Mouse (Mus musculus) macrophage (primary cell): Measurements from ENCODE around the gene Rhbdl3. TPM values are rescaled to one million over a fixed set of nuclear protein-coding genes. Genes with fewer than 3 reads are reported as not detected.
"Not testable (repeated sequence)": the region's sequence is repeated elsewhere in the genome, so short reads cannot be mapped to it uniquely, and the experiment has no call there.

Source experiments
- H3K27ac ChIP-seq: fragments of 350-480 bp; formaldehyde crosslinking; 2 replicates; pipeline ENCODE4 v1.9.0; 2021
- H3K36me3 ChIP-seq: fragments of 350-480 bp; formaldehyde crosslinking; 2 replicates; pipeline ENCODE4 v1.9.0; 2021; ENCODE audit errors: inconsistent target
- H3K4me3 ChIP-seq: fragments of 350-480 bp; formaldehyde crosslinking; 2 replicates; pipeline ENCODE4 v1.9.0; 2021; ENCODE audit errors: inconsistent target
- H3K79me2 ChIP-seq: fragments of 350-480 bp; formaldehyde crosslinking; 2 replicates; pipeline ENCODE4 v1.9.0; 2021; ENCODE audit errors: inconsistent target
- WGBS: methylation state at CpG from one replicate; pipeline ENCODE4 v1.1.7; 2026; ENCODE audit warnings: inconsistent platforms; ENCODE audit not compliant: missing documents; 5-methylcytosine and 5-hydroxymethylcytosine counted together
- polyA plus RNA-seq: library from polyadenylated mRNA; stranded (reverse); fragments of 250-400 nt; gene quantifications from 3 replicates; pipeline ENCODE4 v1.2.4, GENCODE M21; 2018; ENCODE audit warnings: inconsistent platforms

Gene Rhbdl3
- polyA plus RNA-seq, 1 experiment from 2014 or later, result 0.03 TPM

DNA sequence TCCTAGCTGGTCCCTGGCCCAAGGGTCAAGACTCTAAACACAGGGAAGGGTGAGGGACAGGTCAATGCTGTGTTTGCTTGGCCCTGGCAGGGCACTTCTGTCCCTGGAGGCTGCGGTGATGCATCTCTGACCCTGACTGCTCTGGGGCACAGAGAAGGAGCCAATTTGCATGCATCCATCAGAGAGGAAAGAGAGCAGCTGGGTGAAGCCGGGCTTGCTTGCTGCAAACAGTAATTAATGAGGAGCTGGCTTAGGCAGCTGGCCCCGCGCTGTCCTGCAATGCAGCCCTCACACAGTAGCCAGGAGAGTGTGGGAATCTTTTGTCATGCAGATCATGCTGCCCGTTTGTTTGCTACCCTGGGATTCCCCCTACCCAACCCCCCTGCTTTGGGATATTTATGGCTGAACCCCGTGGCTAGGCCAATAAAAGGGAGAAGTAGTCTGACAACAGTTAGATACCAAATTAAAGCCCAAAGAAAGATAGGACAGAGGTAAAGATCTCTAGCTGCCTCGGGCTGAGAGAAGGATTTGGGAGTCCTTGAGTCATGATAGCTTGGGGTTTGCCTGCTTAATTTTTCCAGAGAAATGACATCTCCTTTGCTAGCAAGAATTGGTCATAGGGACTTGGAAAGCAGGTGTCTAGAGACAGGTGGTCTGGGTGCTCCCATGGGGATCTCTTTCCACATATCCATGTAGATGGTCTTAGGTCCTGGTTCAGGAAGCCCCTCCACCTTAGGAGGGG, 35.1 kb downstream of the Rhbdl3 start:
- Histone ChIP-seq H3K36me3 (no peaks in the 10 kb centered on the region), H3K79me2 (no peaks in the 10 kb centered on the region), H3K4me3 (no peak overlapping the region), H3K27ac (no peak overlapping the region)
- 43% methylated on average over 7 of the region's 7 CpGs for WGBS

DNA sequence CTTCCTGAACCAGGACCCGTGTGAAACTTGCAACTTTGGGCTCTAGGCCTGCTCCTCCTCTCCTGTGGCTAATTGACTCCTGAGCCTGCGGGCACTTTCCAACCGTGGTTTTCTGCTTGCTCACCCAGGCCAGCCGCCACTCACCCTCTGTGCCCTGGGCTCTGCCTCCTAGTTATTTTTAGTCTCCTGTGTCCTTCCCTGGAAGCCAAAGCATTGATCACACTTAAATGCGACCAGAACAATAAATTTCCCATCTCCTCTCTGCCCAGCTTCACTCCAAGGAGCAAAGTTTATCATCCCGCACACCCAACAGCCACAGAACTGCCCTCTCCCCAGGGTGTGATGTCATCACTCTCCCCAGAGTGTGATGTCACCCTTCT, 35.6 kb downstream of the Rhbdl3 start:
- 36% methylated on average over 6 of the region's 6 CpGs for WGBS
- Histone ChIP-seq H3K79me2 (no peaks in the 10 kb centered on the region), H3K36me3 (no peaks in the 10 kb centered on the region), H3K4me3 (no peak overlapping the region), H3K27ac (no peak overlapping the region)

DNA sequence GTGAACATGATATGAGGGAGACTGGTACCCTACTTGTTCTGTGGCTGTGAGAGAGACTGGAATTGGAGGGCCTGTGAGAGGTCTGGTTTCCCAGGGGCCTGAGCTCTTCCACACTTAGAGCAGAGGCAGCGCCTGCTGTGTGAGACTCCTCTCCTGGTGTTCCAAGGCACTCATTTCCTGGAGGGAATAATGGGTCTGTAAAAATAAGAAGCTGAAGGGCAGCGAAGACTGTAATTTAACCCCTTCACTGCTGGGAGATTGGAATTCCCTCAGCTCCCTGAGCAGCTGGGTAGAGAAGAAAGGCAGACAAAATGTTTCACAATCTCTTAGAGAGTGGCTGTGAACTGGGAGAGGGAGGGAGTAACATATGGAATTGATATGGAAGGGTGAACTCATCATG, 41.8 kb downstream of the Rhbdl3 start:
- no peak overlapping the region for H3K27ac ChIP-seq
- H3K79me2 ChIP-seq, result no peaks in the 10 kb centered on the region
- 83% methylated on average over 2 of the region's 2 CpGs for WGBS
- no peaks in the 10 kb centered on the region for H3K36me3 ChIP-seq
- no peak overlapping the region for H3K4me3 ChIP-seq

DNA sequence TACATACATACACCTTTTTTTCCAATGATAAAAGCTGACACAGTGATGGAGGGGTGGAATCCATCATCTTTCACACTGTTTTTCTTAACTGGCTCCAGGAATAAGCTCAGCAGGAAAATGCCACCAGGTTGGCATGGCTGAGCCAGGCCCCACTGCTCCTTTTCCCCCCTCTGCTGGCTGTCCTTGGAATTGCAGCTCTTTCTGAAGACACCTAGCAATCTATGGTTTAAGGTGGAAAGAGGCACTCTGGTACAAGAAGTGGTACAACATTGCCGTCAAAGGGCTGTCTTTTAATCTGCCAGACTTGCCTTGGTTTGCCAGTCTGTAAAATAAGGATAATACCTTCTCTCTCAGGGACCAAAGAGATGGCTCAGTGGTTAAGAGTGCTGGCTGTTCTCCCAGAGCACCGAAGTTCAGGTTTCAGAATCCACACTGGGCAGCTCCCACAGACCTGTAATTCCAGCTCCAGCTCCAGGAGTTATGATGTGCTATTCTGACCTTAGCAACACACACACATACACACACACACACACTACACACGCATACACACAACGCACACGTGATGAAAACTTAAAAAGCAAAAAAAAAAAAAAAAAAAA, 51.2 kb downstream of the Rhbdl3 start:
- 60% methylated on average over 5 of the region's 5 CpGs for WGBS
- H3K79me2 ChIP-seq, result no peaks in the 10 kb centered on the region

DNA sequence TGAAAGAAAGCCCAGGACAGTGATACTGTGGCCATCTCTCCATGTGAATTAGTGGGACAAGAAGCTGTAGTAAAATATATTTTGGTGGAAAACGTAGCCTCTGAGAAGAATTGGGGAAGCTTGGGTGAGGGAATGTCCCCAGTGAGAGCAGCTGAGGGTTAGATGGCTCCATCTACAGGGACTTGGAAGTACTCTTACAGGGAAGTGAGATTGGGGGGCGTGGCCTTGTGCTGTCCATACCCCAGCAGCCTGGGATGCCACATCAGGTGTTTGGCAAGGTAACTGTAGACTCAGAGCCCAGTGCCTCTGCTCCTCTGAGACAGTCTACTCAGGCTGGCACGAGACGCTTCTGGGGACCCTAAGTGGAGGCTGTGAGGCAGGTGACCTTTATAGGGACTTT, 54.1 kb downstream of the Rhbdl3 start:
- no peak overlapping the region for H3K4me3 ChIP-seq
- no peaks in the 10 kb centered on the region for H3K36me3 ChIP-seq
- 38% methylated on average over 4 of the region's 4 CpGs for WGBS
- H3K27ac ChIP-seq, result no peak overlapping the region
- no peaks in the 10 kb centered on the region for H3K79me2 ChIP-seq

More for the DNA sequence above, 51.2 kb downstream of the Rhbdl3 start:
- H3K4me3 ChIP-seq, result no peak overlapping the region
- no peaks in the 10 kb centered on the region for H3K36me3 ChIP-seq
- H3K27ac ChIP-seq, result no peak overlapping the region

- 94% methylated on average over 1 of the region's 1 CpGs for WGBS
- no peak overlapping the region for H3K4me3 ChIP-seq
- no peaks in the 10 kb centered on the region for H3K79me2 ChIP-seq
- H3K36me3 ChIP-seq, result peaks cover 47% of the 10 kb centered on the region
- H3K27ac ChIP-seq, result no peak overlapping the region
These were observed 68.2 kb downstream of the Rhbdl3 start for GRCm38 (mm10) chr11:80368949-80369348.

GRCm38 (mm10) chr11:80376651-80377050, 75.9 kb downstream of the Rhbdl3 start:
- peaks cover 28% of the 10 kb centered on the region; the same call in 1 of the 2 replicates for H3K36me3 ChIP-seq
- WGBS, result 81% methylated on average over 4 of the region's 4 CpGs
- H3K4me3 ChIP-seq, result no peak overlapping the region
- no peaks in the 10 kb centered on the region for H3K79me2 ChIP-seq
- no peak overlapping the region for H3K27ac ChIP-seq

GRCm38 (mm10) chr11:80377712-80378451, 77.2 kb downstream of the Rhbdl3 start, which contains the start of gene 5730455P16Rik:
5730455P16Rik (minus strand) TSS chr11:80378034.
- Histone ChIP-seq H3K79me2 (no peaks in the 10 kb centered on the region), H3K27ac (no peak within 1 kb of the TSS), H3K36me3 (peaks cover 25% of the 10 kb centered on the region; the same call in 1 of the 2 replicates), H3K4me3 (peak within 1 kb of the TSS; percentile 70)
- under 1% methylated on average over 39 of the region's 43 CpGs for WGBS

GRCm38 (mm10) chr11:80378452-80379068, 77.8 kb downstream of the Rhbdl3 start:
- Histone ChIP-seq H3K4me3 (peak overlapping the region; percentile 70), H3K36me3 (peaks cover 19% of the 10 kb centered on the region; the same call in 1 of the 2 replicates)
- H3K79me2 ChIP-seq, H3K27ac ChIP-seq: not testable (repeated sequence)
- 33% methylated on average over 1 of the region's 2 CpGs for WGBS

DNA sequence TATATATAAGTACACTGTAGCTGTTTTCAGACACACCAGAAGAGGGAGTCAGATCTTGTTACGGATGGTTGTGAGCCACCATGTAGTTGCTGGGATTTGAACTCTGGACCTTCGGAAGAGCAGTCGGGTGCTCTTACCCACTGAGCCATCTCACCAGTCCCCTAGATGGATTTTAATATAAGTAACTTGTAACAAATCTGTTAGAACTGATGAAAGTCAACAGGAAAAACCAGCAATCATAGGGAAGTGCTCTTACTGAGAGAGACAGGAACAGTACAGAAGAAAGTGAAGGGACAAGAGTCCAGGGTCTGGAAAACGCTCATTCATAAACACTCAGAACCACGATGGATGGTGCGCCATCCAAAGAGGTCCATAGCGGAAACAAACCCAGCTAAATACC, 78.5 kb downstream of the Rhbdl3 start:
- 95% methylated on average over 4 of the region's 7 CpGs for WGBS
- Histone ChIP-seq H3K79me2 (peaks cover 12% of the 10 kb centered on the region), H3K36me3 (peaks cover 12% of the 10 kb centered on the region; the same call in 1 of the 2 replicates)
- not testable (repeated sequence) for H3K27ac ChIP-seq, H3K4me3 ChIP-seq

GRCm38 (mm10) chr11:80382626-80383018, 81.9 kb downstream of the Rhbdl3 start:
- Histone ChIP-seq H3K36me3 (0 out of 2 replicates have a peak, but pooled peaks cover 6% of the 10 kb centered on the region), H3K79me2 (peaks cover 46% of the 10 kb centered on the region), H3K4me3 (peak overlapping the region; percentile 100), H3K27ac (peak overlapping the region; percentile 99)
- 1% methylated on average over 12 of the region's 12 CpGs for WGBS

DNA sequence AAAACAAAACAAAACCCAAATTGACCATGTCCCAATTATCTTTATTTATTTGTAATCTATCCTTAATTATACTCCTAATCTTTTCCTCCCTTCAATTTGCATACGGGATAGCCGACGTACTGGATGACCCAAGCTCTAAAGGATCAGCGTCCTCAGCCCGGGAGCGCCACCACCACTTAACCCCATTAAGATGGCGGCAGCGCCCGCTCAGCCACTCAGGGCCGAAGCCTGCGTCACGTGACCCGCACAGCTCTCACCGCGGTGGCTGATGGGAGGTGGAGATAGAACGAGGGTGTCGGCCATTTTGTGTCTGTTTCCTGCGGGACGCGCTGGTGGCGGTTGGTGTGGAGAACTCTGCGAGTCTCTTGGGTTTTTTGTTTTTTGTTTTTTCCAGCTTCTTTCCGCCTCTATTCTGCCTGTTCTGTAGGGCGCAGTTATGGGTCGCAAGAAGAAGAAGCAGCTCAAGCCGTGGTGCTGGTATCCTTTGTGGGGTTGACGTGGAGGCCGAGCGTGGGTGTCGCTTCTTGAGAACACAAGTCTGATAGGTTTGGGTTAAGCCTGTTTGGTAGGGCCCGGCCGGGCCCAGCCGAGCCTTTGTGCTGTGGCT, 82.4 kb downstream of the Rhbdl3 start, which contains the start of gene Zfp207:
TSS of gene Zfp207 (plus strand) at position 261 of the 607 bp plus-strand sequence.
- 0 out of 2 replicates have a peak, but pooled peaks cover 9% of the 10 kb centered on the region for H3K36me3 ChIP-seq

DNA sequence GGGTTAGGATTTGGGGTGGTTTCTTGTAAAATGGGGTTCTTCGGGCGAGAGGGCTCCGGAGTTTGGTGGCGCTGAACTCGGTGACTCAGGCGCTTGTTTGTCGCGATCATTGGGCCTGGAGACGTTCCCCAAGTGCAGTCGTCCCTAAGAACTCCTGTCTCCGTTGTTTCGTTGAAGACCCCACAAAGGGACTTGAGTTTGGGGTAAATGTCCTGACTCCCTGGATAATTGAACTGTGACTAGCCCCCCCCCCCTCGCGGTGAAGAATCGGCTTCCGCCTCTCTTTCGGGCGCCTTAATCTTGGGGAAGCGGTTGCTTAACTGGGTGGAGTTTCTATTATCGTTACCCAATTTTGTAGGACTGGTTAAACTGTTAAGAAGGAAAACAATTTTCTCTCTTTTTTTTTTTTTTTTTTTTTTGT, 82.9 kb downstream of the Rhbdl3 start:
- WGBS, result under 1% methylated on average over 19 of the region's 20 CpGs
- peak overlapping the region; percentile 99 for H3K27ac ChIP-seq
- H3K4me3 ChIP-seq, result peak overlapping the region; percentile 100
- H3K79me2 ChIP-seq, result peaks cover 56% of the 10 kb centered on the region
- H3K36me3 ChIP-seq, result peaks cover 11% of the 10 kb centered on the region; the same call in 1 of the 2 replicates

More for the DNA sequence above, 82.4 kb downstream of the Rhbdl3 start, which contains the start of gene Zfp207:
- under 1% methylated on average over 31 of the region's 33 CpGs for WGBS
- Histone ChIP-seq H3K4me3 (peak within 1 kb of the TSS; percentile 100), H3K27ac (peak within 1 kb of the TSS; percentile 99), H3K79me2 (peaks cover 51% of the 10 kb centered on the region)

GRCm38 (mm10) chr11:80384461-80384860, 83.7 kb downstream of the Rhbdl3 start:
- Histone ChIP-seq H3K4me3 (peak overlapping the region; percentile 100), H3K27ac (peak overlapping the region; percentile 99), H3K36me3 (peaks cover 18% of the 10 kb centered on the region; the same call in 1 of the 2 replicates), H3K79me2 (peaks cover 64% of the 10 kb centered on the region)
